Mouse (Mus musculus): Measurements from ENCODE around the gene Zcchc4. TPM values are rescaled to one million over a fixed set of nuclear protein-coding genes. Genes with fewer than 3 reads are reported as not detected.

Gene Zcchc4
- 14.3 and 14.8 TPM in 2 replicates for total RNA-seq (2012; rRNA removed)
- 18.9 and 21.0 TPM in 2 replicates for total RNA-seq (2014; rRNA removed)
- 14.3 and 17.2 TPM in 2 replicates for polyA plus RNA-seq (2012; ENCODE audit: insufficient read length, low read depth)

- H3K4me1 ChIP-seq (ENCODE audit: control insufficient read depth in 1 of 2, insufficient read depth in 2 of 2) = peaks cover 0 to 8% of the 10 kb centered on the region in 2 experiments; a peak in 2 of 4 replicates
- no peaks in the 10 kb centered on the region for H3K27me3 ChIP-seq (replicated peaks)
- peaks cover 0 to 7% of the 10 kb centered on the region in 2 experiments for H3K36me3 ChIP-seq (replicated peaks in 1 of 2; ENCODE audit: control insufficient read depth in 1 of 2, insufficient read depth in 1 of 2, low read length in 1 of 2)
- TF ChIP-seq USF1 (IDR thresholded peaks at IDR 0.05; ENCODE audit: low read depth, low read length) = no peak
- TF ChIP-seq USF2 (conservative IDR thresholded peaks at IDR 0.05; ENCODE audit: low read depth, low read length) = no peak
- no peaks in the 10 kb centered on the region for H3K79me2 ChIP-seq (replicated peaks; ENCODE audit: control insufficient read depth, extremely low read depth, insufficient read depth, poor library complexity, severe bottlenecking)
- H3K9ac ChIP-seq (ENCODE audit: insufficient read depth, low read depth) = no peak within 1 kb of the TSS
- no peak within 1 kb of the TSS for H3K4me3 ChIP-seq (replicated peaks in 1 of 3; ENCODE audit: low read depth in 2 of 3, low read length in 2 of 3, poor library complexity in 1 of 3)
- dilution Hi-C loops (cut with MboI; ENCODE audit: extremely low pct_ligation_motif_present, extremely low pct_unique_long_range_greater_than_20kb, low sequenced_read_pairs) = no loop called here
- no peak within 1 kb of the TSS for H3K27ac ChIP-seq (ENCODE audit: insufficient read depth, low read depth)
- no peak within 1 kb of the TSS for H3K4me2 ChIP-seq (ENCODE audit: insufficient read depth, low read depth, poor library complexity, severe bottlenecking)
- DNase-seq (ENCODE audit: extremely low read depth) = no peak
- in situ Hi-C loops (cut with MboI; ENCODE audit: low pct_ligation_motif_present, low pct_unique_long_range_greater_than_20kb, low sequenced_read_pairs) = no loop called here
- no peaks in the 10 kb centered on the region for H3K9me3 ChIP-seq (replicated peaks; ENCODE audit: low read length)
These were observed at the start of gene Zcchc4 for GRCm38 (mm10) chr5:52775237-52775636. TSS of gene Zcchc4 (plus strand) at chr5:52775409.

- Histone ChIP-seq H3K4me1 (ENCODE audit: control insufficient read depth in 1 of 2, insufficient read depth in 2 of 2) (no peaks in the 10 kb centered on the region), H3K27me3 (replicated peaks) (no peaks in the 10 kb centered on the region), H3K4me3 (replicated peaks in 1 of 3; ENCODE audit: low read depth in 2 of 3, low read length in 2 of 3, poor library complexity in 1 of 3) (no peak overlapping the region), H3K4me2 (ENCODE audit: insufficient read depth, low read depth, poor library complexity, severe bottlenecking) (no peak overlapping the region), H3K9ac (ENCODE audit: insufficient read depth, low read depth) (no peak overlapping the region), H3K9me3 (replicated peaks; ENCODE audit: low read length) (no peaks in the 10 kb centered on the region), H3K27ac (ENCODE audit: insufficient read depth, low read depth) (no peak overlapping the region), H3K36me3 (replicated peaks in 1 of 2; ENCODE audit: control insufficient read depth in 1 of 2, insufficient read depth in 1 of 2, low read length in 1 of 2) (no peaks in the 10 kb centered on the region), H3K79me2 (replicated peaks; ENCODE audit: control insufficient read depth, extremely low read depth, insufficient read depth, poor library complexity, severe bottlenecking) (no peaks in the 10 kb centered on the region)
- DNase-seq (ENCODE audit: extremely low read depth) = no peak
- TF ChIP-seq ZMIZ1 (IDR thresholded peaks at IDR 0.05; ENCODE audit: low read depth, low read length) (no peak), ELF1 (IDR thresholded peaks at IDR 0.05; ENCODE audit: low read depth, low read length) (no peak), USF1 (IDR thresholded peaks at IDR 0.05; ENCODE audit: low read depth, low read length) (no peak), PAX5 (IDR thresholded peaks at IDR 0.05; ENCODE audit: low read length) (no peak), HCFC1 (IDR thresholded peaks at IDR 0.05; ENCODE audit: low read depth, low read length) (no peak)
- dilution Hi-C loops (cut with MboI; ENCODE audit: extremely low pct_ligation_motif_present, extremely low pct_unique_long_range_greater_than_20kb, low sequenced_read_pairs) (no loop called here), in situ Hi-C loops (cut with MboI; ENCODE audit: low pct_ligation_motif_present, low pct_unique_long_range_greater_than_20kb, low sequenced_read_pairs) (no loop called here)
These were observed 47.5 kb upstream of the Zcchc4 start for GRCm38 (mm10) chr5:52727747-52728146.

GRCm38 (mm10) chr5:52732811-52733210 is 42.4 kb upstream of the Zcchc4 start:
- Histone ChIP-seq H3K27me3 (replicated peaks) (no peaks in the 10 kb centered on the region), H3K4me3 (replicated peaks in 1 of 3; ENCODE audit: low read depth in 2 of 3, low read length in 2 of 3, poor library complexity in 1 of 3) (no peak overlapping the region), H3K36me3 (replicated peaks in 1 of 2; ENCODE audit: control insufficient read depth in 1 of 2, insufficient read depth in 1 of 2, low read length in 1 of 2) (no peaks in the 10 kb centered on the region), H3K4me2 (ENCODE audit: insufficient read depth, low read depth, poor library complexity, severe bottlenecking) (no peak overlapping the region), H3K4me1 (ENCODE audit: control insufficient read depth in 1 of 2, insufficient read depth in 2 of 2) (no peaks in the 10 kb centered on the region), H3K9me3 (replicated peaks; ENCODE audit: low read length) (no peaks in the 10 kb centered on the region), H3K79me2 (replicated peaks; ENCODE audit: control insufficient read depth, extremely low read depth, insufficient read depth, poor library complexity, severe bottlenecking) (no peaks in the 10 kb centered on the region), H3K9ac (ENCODE audit: insufficient read depth, low read depth) (no peak overlapping the region), H3K27ac (ENCODE audit: insufficient read depth, low read depth) (no peak overlapping the region)
- TF ChIP-seq E2F4 (IDR thresholded peaks at IDR 0.05; ENCODE audit: insufficient replicate concordance, low read depth, low read length) = no peak
- no peak for TF ChIP-seq JUN (IDR thresholded peaks at IDR 0.05; ENCODE audit: insufficient read depth, low read depth, low read length)
- no peak for TF ChIP-seq RCOR1 (conservative IDR thresholded peaks at IDR 0.05; ENCODE audit: low read depth, low read length)
- no peak for TF ChIP-seq MXI1 (IDR thresholded peaks at IDR 0.05; ENCODE audit: low read depth, low read length)
- no peak for TF ChIP-seq ZKSCAN1 (IDR thresholded peaks at IDR 0.05; ENCODE audit: borderline replicate concordance, low read depth, low read length)
- no peak for TF ChIP-seq EP300 (IDR thresholded peaks at IDR 0.05; ENCODE audit: low read length)
- TF ChIP-seq MAZ (IDR thresholded peaks at IDR 0.05; ENCODE audit: low read depth, low read length) = no peak
- TF ChIP-seq HCFC1 (IDR thresholded peaks at IDR 0.05; ENCODE audit: low read depth, low read length) = no peak
- TF ChIP-seq MAX (IDR thresholded peaks at IDR 0.05; ENCODE audit: low read length) = no peak
- TF ChIP-seq ZNF384 (IDR thresholded peaks at IDR 0.05; ENCODE audit: low read depth, low read length) = no peak
- no peak for TF ChIP-seq NRF1 (IDR thresholded peaks at IDR 0.05; ENCODE audit: low read depth, low read length)
- TF ChIP-seq MYC (IDR thresholded peaks at IDR 0.05; ENCODE audit: low read depth, low read length) = no peak
- dilution Hi-C loops (cut with MboI; ENCODE audit: extremely low pct_ligation_motif_present, extremely low pct_unique_long_range_greater_than_20kb, low sequenced_read_pairs) (no loop called here), in situ Hi-C loops (cut with MboI; ENCODE audit: low pct_ligation_motif_present, low pct_unique_long_range_greater_than_20kb, low sequenced_read_pairs) (no loop called here)
- peak; percentile 3 for DNase-seq (ENCODE audit: extremely low read depth)
